Mouse (Mus musculus) megakaryocyte progenitor cell, adult 5-6 weeks (primary cell): ENCODE measurements around the gene Cxadr. TPM values are rescaled to one million over a fixed set of nuclear protein-coding genes. Genes with fewer than 3 reads are reported as not detected.
A peak's percentile ranks its signal among the peaks of the same experiment; 100 is the strongest.

ENCODE experiments used
- ATAC-seq: replicated peaks from 2 replicates; pipeline ENCODE4 v1.8.0; 2016; ENCODE audit warnings: mild to moderate bottlenecking, moderate TSS enrichment, inconsistent platforms; ENCODE audit not compliant: poor library complexity
- total RNA-seq, 2 experiments: library from RNA; stranded (forward) in 1 of 2; stranded (reverse) in 1 of 2; fragments of 157-497, 149-512 nt in 1 of 2; fragments of 200-1000 nt in 1 of 2; gene quantifications; 2 replicates each; pipeline versions ENCODE4 v1.2.3 to v1.2.4; 2015 to 2017

Cxadr gene
- total RNA-seq, 2 experiments from 2014 or later = 1.6 to 2.7 TPM

DNA sequence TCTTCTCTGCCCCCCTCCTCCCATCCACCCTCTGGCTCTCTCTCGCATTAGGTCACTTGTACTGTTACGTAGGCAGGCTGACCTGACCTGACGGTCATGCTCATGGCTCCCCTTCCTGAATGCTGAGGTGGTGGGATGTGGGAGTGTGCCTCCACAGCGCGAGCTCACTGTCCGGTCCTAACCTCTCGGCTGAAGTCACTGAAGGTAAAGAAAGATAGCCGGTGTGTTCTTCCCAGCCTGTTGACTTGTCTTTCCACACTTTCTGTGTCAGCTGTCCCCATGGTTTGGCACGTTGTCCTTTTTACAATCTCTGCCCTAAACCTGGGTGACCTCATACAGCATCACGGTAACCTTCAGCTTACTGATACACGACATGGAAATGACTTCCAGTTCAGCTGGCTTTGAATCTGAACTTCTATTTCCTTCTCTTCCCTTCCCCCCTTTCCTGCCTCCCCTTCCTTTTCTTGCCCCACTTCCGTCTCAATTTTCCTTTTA lies 4.4 kb downstream of the Cxadr start:
- no peak for ATAC-seq

DNA sequence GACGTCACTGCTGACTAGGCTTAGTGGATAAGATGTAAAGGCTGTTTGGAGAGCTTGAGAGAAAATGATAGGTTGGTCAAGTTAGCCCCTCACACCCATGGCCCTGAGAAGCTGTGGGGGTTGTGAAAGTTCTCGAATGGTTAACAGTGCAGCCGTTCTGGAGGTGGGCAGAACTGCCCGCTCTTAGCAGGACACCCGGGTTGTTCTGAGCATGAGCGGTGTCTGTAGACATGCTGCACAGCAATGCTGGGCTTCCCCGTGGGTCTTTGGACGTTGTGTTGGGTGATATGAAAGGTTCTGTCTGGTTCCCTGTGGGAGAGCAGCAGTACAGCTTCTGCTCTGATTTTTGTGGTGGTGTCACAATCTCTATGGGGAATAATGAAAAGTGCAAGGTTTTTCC lies 5.3 kb downstream of the Cxadr start:
- no peak for ATAC-seq

GRCm38 (mm10) chr16:78307476-78308192 lies 6.3 kb downstream of the Cxadr start:
- ATAC-seq = 0 out of 2 replicates have a peak, but pooled peaks have one; percentile 22

- no peak for ATAC-seq
These were observed 8.0 kb downstream of the Cxadr start for GRCm38 (mm10) chr16:78309258-78309657.

- no peak for ATAC-seq
These were observed 12.0 kb downstream of the Cxadr start for GRCm38 (mm10) chr16:78313135-78313887.

GRCm38 (mm10) chr16:78314026-78314425 lies 12.7 kb downstream of the Cxadr start:
- no peak for ATAC-seq

GRCm38 (mm10) chr16:78316849-78317248 lies 15.6 kb downstream of the Cxadr start:
- ATAC-seq = peak; percentile 94

DNA sequence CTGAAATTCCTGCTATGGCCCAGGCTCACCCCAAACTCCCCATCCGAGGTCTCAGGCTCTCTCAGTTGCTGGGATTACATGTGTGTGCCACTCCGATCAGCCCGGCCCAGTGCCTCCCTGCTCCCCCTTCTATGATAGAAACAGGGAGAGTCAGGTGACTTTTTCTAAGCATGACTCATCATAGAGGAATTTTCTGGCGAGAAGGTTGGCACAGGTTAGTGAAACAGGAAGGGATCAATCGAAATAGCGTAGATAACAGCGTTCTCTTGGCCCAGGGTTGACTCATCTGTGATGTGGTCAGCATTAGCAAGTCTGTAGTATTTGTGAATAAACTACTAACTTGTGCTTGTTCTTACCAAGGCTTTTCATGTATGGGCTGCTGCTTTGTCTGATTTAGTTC lies 16.7 kb downstream of the Cxadr start:
- no peak for ATAC-seq

- ATAC-seq = no peak
These were observed 18.4 kb downstream of the Cxadr start for GRCm38 (mm10) chr16:78319711-78320110.

- no peak for ATAC-seq
These were observed 20.3 kb downstream of the Cxadr start for GRCm38 (mm10) chr16:78321559-78321958.

- no peak for ATAC-seq
These were observed 20.9 kb downstream of the Cxadr start for GRCm38 (mm10) chr16:78322140-78322539.

DNA sequence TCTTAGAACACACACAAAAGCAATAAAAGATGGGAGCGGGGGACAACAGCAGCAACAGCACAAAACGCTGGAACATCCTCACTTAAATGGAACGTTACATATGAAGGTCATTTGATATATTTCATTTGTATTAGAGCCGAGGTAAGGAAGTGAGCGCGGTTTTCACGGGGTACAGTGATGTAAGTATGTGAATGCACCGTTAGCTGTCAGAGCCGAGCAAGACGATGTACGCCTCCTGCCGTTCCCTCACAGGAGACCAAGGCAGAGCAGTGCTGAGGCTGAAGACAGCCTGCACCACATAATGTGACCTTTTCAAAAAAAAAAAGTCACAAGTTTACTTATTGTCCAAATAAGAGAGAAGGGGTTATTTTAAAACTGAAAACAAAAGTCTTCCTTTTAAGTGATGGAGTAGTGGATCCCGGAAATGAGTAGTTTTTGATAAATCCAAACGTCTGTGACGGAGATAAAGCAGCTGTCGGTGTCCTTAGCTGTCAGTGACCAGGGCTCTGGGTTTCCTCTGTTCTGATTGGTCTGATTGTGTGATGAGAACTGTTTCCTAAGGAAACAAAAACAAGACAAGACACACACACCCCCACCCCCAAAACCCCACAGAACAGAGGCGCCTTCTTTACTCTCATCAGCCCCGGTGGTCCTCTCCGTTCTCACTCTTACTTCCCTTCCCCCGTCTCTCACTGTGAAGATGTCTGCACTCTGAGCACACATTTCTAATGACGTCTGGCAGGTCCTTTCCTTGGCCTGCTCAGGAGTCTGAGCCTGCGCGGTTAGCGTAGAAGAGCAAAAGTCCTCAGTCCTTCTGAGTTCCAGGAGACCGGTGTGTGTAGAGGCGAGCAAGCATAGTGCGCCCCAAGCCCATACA lies 24.9 kb downstream of the Cxadr start:
- no peak for ATAC-seq

- ATAC-seq = no peak
These were observed 26.3 kb downstream of the Cxadr start for GRCm38 (mm10) chr16:78327562-78327961.

DNA sequence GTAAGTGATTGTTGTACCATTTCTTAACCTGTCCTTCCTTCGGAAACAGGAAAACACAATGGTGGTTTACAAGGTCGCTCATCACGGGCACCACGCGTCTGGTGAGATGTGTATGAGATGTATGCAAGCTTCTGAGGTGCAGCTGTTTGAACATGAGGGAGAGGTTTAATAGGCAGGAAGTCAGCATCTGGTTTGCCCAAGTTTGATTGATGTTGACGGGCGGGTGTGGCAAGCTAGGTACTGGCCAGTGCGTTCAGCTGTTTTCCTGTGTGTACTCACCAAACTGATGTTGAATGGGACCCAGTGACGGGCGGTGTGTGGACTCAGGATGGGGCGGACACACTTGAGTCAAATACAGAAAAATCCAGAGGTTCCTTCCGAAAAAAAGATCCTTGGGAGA lies 26.7 kb downstream of the Cxadr start:
- no peak for ATAC-seq

DNA sequence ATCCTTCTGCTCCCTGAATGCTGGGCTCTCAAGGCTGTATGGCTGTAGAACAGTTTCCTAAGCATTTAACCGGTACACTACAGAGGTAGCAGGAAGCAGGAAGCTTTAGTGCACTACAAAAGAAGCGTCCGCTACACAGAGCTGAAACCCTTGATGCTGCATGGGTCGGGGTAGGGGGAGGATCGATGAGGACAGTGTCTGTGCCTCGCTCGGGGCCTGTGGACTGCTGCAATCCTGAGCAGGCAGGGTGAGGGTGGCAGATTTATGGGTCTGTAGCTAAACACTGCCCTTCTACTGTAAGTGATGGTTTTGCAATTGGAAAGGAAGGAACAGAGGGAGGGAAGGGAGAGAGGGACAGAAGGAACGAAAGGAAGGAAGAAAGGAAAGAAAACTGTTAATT lies 35.9 kb downstream of the Cxadr start:
- ATAC-seq = no peak

GRCm38 (mm10) chr16:78341356-78341755 lies 40.1 kb downstream of the Cxadr start:
- no peak for ATAC-seq

DNA sequence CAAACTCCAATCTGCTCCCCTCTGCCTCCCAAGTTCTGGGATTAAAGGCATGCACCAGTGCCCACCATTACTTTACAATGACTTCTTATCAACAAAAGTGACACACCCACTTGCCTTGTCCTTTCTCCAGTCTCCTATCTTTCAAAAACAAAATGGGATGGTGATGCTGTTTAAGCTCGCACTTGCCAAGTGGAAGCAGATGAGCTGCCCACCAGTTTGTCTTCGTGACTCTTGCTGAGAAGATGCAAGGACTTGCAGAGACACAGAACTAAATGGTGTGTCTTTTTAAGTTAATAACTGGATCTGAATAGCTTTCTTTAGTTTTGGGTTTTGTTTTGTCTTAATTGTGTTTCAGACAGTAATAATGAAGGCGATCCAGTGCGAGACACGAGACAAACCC lies 41.5 kb downstream of the Cxadr start:
- no peak for ATAC-seq

GRCm38 (mm10) chr16:78343792-78344191 lies 42.5 kb downstream of the Cxadr start:
- no peak for ATAC-seq

GRCm38 (mm10) chr16:78346662-78347327 lies 45.5 kb downstream of the Cxadr start:
- ATAC-seq = no peak

DNA sequence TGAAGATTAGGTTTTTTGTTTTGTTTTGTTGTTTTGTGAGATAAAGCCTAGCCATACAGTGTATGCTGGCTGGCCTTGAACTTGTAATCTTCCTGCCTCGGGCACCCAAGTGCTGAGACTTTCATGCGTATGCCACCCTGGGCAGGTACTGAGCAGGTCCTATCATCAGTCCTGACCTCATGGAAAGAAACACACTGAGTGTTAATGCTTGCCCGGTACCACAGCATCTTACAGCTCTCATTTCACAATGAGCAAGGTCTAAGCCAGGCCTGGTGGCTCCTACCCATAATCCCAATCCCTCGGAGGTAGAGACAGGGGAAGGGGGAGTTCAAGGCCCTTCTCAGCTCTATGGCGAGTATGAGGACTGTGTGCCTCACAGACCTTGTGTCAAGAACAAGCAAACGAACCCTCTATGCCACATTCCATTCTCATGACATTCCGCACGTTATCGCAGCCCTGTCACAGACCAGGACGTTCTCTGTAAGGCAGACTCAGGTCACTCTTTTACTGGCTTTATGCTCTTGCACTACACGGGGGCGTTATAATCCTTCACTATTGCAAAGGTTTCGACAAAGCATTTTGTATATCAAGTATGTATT lies 46.1 kb downstream of the Cxadr start:
- no peak for ATAC-seq
